Mouse (Mus musculus) stomach, postnatal 0 days (tissue): ENCODE measurements around the gene Bysl. TPM values are rescaled to one million over a fixed set of nuclear protein-coding genes. Genes with fewer than 3 reads are reported as not detected.

ENCODE experiments used
- ATAC-seq: fragments of 200-750 bp; cut with Nextera tagmentation; 2 replicates; pipeline ENCODE4 v1.8.0; 2017; ENCODE audit not compliant: low FRiP score, low TSS enrichment
- DNase-seq: peaks from one replicate; pipeline ENCODE4 v3.0.0-alpha.2; 2016; ENCODE audit warnings: low spot score
- H3K27ac ChIP-seq: fragments of 300-500 bp; sonication (generic); replicated peaks from 2 replicates; pipeline ENCODE4 v1.5.1; 2014; ENCODE audit warnings: mild to moderate bottlenecking, control low read depth
- H3K27me3 ChIP-seq: fragments of 300-500 bp; sonication (generic); 2 replicates; pipeline ENCODE4 v1.6.1; 2014; ENCODE audit warnings: low read length; ENCODE audit not compliant: control insufficient read depth, insufficient read depth
- H3K36me3 ChIP-seq: fragments of 300-500 bp; sonication (generic); 2 replicates; pipeline ENCODE4 v1.6.1; 2014; ENCODE audit warnings: low read length, mixed read lengths; ENCODE audit not compliant: control insufficient read depth, insufficient read depth
- H3K4me1 ChIP-seq: fragments of 300-500 bp; sonication (generic); replicated peaks from 2 replicates; pipeline ENCODE4 v1.6.1; 2014; ENCODE audit warnings: antibody characterized with exemption; ENCODE audit not compliant: control insufficient read depth, insufficient read depth
- H3K4me2 ChIP-seq: fragments of 300-500 bp; sonication (generic); replicated peaks from 2 replicates; pipeline ENCODE4 v1.6.1; 2014; ENCODE audit warnings: low read depth, mild to moderate bottlenecking, control low read depth, moderate library complexity
- H3K4me3 ChIP-seq: fragments of 300-500 bp; sonication (generic); 2 replicates; pipeline ENCODE4 v1.5.1; 2014; ENCODE audit warnings: low read depth, low read length, control low read depth
- H3K9ac ChIP-seq: fragments of 300-500 bp; sonication (generic); 2 replicates; pipeline ENCODE4 v1.6.1; 2014; ENCODE audit warnings: mild to moderate bottlenecking, low read length, control low read depth, mixed read lengths
- H3K9me3 ChIP-seq: fragments of 300-500 bp; sonication (generic); 2 replicates; pipeline ENCODE4 v1.6.1; 2016; ENCODE audit warnings: low read length; ENCODE audit not compliant: control insufficient read depth
- CTCF ChIP-seq: IDR thresholded peaks from 2 replicates; pipeline ENCODE4 v1.5.1; 2016; ENCODE audit warnings: antibody characterized with exemption, low read depth, mild to moderate bottlenecking, moderate library complexity
- EP300 ChIP-seq: optimal IDR thresholded peaks from 2 replicates; pipeline ENCODE3; 2016; ENCODE audit warnings: antibody characterized with exemption
- WGBS: fragments of 180-500 bp; shearing (Covaris S2); extraction: QIAGEN DNeasy Blood & Tissue Kit; methylation state at CpG from one replicate; pipeline ENCODE4 v1.1.7; 2014; 5-methylcytosine and 5-hydroxymethylcytosine counted together
- polyA plus RNA-seq: library from polyadenylated mRNA; unstranded; fragments of >200 nt; fragmentation: Nextera tagmentation; extraction: Ambion mirVana; gene quantifications from 2 replicates; pipeline ENCODE4 v1.2.1, GENCODE M21; 2015

Bysl gene
- polyA plus RNA-seq, 1 experiment from 2014 or later = 13.6 TPM

DNA sequence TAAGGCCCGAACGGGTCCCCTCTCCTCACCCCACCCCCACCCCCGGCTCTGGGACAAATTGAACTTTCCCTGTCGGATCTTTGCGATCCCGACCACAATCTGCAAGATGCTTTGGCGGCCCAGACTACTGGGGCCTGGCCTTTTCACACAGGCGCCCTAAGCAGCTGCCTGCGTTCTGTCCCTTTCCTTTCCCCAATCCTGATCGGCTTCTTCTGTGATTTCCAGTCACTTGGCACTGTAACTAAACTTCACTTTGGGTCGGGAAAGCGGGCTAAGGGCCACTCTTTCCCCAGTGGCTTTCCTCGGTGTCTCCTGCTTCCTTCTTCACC lies 17.5 kb downstream of the Bysl start:
- Histone ChIP-seq H3K9me3 (no peaks in the 10 kb centered on the region), H3K36me3 (peaks cover 4% of the 10 kb centered on the region; the same call in 1 of the 2 replicates), H3K27me3 (no peaks in the 10 kb centered on the region), H3K9ac (peak overlapping the region; percentile 83), H3K4me3 (peak overlapping the region; percentile 79), H3K4me1 (peaks cover 14% of the 10 kb centered on the region; the same call in 1 of the 2 replicates), H3K4me2 (peak overlapping the region; percentile 87), H3K27ac (peak overlapping the region; percentile 95)
- DNase-seq (no peak), ATAC-seq (no peak)
- WGBS = 0% methylated on average over 13 of the region's 13 CpGs
- TF ChIP-seq CTCF (no peak), EP300 (no peak)

DNA sequence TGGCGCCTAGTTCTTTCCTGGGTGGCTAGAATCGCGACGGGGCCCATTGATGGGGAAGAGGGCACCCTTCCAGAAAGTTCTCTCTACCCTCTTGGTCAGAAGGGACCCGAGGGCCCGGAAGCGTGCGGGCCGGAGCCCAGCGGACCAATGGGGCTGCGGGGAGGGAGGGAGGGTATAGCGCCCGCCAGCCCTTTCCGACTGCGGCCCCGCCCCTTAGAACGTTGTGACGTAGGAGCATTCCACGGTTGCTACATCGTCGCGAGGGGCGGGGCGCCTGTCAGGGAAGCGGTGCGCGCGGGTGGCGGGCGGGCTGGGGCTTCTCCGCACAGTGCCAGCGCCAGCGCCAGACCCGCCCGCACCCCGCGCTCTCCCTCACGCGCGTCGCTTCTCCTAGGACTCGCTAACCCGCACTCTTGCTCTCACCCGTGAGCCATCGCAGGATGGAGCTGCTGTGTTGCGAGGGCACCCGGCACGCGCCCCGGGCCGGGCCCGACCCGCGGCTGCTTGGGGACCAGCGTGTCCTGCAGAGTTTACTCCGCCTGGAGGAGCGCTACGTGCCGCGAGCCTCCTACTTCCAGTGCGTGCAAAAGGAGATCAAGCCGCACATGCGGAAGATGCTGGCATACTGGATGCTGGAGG lies 18.0 kb downstream of the Bysl start:
- peak overlapping the region; percentile 83 for H3K9ac ChIP-seq
- peak; percentile 95 for DNase-seq
- H3K9me3 ChIP-seq = no peaks in the 10 kb centered on the region
- H3K36me3 ChIP-seq = peaks cover 4% of the 10 kb centered on the region; the same call in 1 of the 2 replicates
- peaks cover 14% of the 10 kb centered on the region; the same call in 1 of the 2 replicates for H3K4me1 ChIP-seq
- peak; percentile 90 for ATAC-seq
- TF ChIP-seq EP300 (no peak), CTCF (0 out of 2 replicates have a peak, but pooled peaks have one; percentile 6)
- peak overlapping the region; percentile 87 for H3K4me2 ChIP-seq
- under 1% methylated on average over 62 of the region's 63 CpGs for WGBS
- peak overlapping the region; percentile 95 for H3K27ac ChIP-seq
- H3K27me3 ChIP-seq = no peaks in the 10 kb centered on the region
- peak overlapping the region; percentile 79 for H3K4me3 ChIP-seq

DNA sequence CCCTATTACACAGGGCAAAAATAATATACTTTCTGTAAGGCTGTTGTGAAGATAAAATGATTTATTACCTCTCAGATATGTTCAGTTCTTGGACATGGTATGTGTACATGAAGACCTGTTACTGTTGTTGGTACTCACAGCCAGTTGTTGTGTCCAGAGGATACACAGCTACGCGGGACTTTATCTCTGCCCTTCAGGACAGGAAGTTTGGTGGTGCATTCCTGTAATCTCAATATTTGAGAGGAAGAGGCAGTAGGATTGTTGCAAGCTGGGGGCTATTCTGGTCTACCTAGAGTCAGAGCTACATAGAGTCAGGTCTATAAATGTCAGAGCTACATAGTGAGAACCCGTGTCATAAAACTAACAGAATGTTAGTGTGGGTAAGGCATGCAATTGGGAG lies 20.2 kb downstream of the Bysl start:
- H3K36me3 ChIP-seq = no peaks in the 10 kb centered on the region
- ATAC-seq (no peak), DNase-seq (no peak)
- H3K4me2 ChIP-seq = no peak overlapping the region
- no peak overlapping the region for H3K27ac ChIP-seq
- 0 out of 2 replicates have a peak, but pooled peaks cover under 1% of the 10 kb centered on the region for H3K4me1 ChIP-seq
- H3K27me3 ChIP-seq = no peaks in the 10 kb centered on the region
- 76% methylated on average over 3 of the region's 3 CpGs for WGBS
- no peaks in the 10 kb centered on the region for H3K9me3 ChIP-seq
- no peak overlapping the region for H3K4me3 ChIP-seq
- TF ChIP-seq EP300 (no peak), CTCF (no peak)
- H3K9ac ChIP-seq = no peak overlapping the region

DNA sequence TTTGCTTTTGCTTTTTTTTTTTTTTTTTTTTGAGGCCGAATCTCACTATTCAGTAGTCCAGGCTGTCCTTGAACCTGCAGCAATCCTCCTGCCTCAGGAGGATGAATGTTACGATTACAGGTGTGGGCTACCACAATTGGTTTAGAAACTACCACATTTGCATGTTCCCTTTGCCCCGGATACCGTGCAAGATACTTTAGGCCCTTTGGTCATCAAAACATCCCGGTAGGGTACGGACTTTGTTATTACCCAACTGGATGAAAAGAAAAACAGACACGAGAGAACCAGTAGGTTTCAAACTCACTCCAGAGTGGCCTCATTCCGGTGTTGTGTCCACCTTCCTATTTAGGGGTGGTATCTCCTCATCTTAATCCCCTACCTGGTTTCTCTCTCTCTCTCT lies 22.8 kb downstream of the Bysl start:
- H3K36me3 ChIP-seq = no peaks in the 10 kb centered on the region
- 80% methylated on average over 8 of the region's 8 CpGs for WGBS
- H3K4me3 ChIP-seq = no peak overlapping the region
- no peak for DNase-seq
- H3K4me1 ChIP-seq = no peaks in the 10 kb centered on the region
- H3K9me3 ChIP-seq = no peaks in the 10 kb centered on the region
- H3K9ac ChIP-seq = no peak overlapping the region
- H3K4me2 ChIP-seq = no peak overlapping the region
- H3K27me3 ChIP-seq = no peaks in the 10 kb centered on the region
- TF ChIP-seq EP300 = no peak
- TF ChIP-seq CTCF = no peak
- no peak for ATAC-seq
- H3K27ac ChIP-seq = no peak overlapping the region

DNA sequence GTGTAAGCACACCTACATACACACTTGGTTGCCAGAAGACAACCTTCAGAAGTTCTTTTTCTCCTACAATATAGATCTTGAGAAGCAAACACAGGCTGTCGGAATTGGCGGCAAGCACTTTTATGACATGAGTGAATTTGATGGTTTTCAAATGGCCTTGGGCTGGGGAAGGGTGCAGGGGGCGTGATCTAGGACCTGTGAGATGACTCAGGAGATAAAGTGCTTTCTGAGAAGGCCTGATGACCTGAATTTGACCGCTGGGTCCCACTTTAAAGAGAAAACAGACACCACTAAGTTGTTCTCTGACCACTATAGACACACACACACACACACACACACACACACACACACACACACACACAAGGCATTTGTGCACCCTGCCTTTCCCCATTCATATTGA lies 30.3 kb downstream of the Bysl start:
- ATAC-seq (no peak), DNase-seq (no peak)
- H3K4me1 ChIP-seq = no peaks in the 10 kb centered on the region
- no peaks in the 10 kb centered on the region for H3K36me3 ChIP-seq
- no peak overlapping the region for H3K9ac ChIP-seq
- no peak overlapping the region for H3K4me2 ChIP-seq
- TF ChIP-seq CTCF = no peak
- no peak for TF ChIP-seq EP300
- no peak overlapping the region for H3K27ac ChIP-seq
- 92% methylated on average over 4 of the region's 4 CpGs for WGBS
- no peaks in the 10 kb centered on the region for H3K9me3 ChIP-seq
- H3K27me3 ChIP-seq = no peaks in the 10 kb centered on the region
- no peak overlapping the region for H3K4me3 ChIP-seq

DNA sequence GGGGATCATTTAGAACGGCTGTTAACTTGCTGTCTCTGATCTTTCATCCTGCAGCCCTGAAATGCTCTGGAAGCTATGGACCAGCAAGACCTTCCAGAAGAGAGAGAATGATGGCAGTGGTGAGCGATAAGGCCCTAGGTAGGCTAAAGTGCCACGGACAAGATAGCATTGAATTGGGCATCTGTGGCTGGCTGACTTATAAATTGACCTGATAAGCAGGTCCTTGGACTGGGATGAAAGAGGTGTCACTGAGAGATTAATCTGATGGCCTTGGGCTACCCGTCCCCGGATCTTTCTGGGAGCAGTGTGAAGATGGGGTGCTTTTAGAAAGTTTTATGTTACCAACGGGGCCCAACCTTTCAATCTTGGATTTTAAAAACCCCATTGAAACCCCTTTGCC lies 32.6 kb downstream of the Bysl start:
- Histone ChIP-seq H3K27ac (no peak overlapping the region), H3K9me3 (no peaks in the 10 kb centered on the region), H3K36me3 (no peaks in the 10 kb centered on the region), H3K27me3 (no peaks in the 10 kb centered on the region), H3K9ac (no peak overlapping the region), H3K4me2 (no peak overlapping the region), H3K4me1 (no peaks in the 10 kb centered on the region), H3K4me3 (no peak overlapping the region)
- ATAC-seq = no peak
- 89% methylated on average over 6 of the region's 6 CpGs for WGBS
- DNase-seq = no peak
- TF ChIP-seq EP300 (no peak), CTCF (no peak)
